Mouse (Mus musculus): ENCODE results near the gene Rsbn1l.

Gene Rsbn1l

GRCm38 (mm10) chr5:20956298-20956697 is at the start of gene Rsbn1l:
Gene Rsbn1l (minus strand): TSS chr5:20956398.
- DNase-seq (ENCODE audit: inconsistent age in 2 of 2, low spot score in 1 of 2), result no peak

DNA sequence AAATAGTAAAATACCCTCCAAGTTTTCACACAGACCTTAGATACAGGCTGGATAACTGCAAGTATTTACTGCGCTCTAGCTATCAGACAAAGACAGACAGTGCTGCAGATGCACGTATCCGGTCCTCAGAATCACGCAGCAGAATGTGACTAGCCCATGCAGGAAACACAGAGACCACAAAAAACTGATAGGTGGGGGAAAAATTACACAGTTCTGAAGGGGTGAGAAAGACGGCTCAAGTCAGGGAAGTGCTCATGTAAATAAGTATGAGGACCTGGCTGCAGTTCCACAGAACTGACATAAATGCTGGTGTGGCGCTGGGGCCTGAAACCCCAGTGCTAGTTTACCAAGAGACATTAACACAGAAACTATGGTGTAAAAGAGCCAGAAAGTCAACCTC is 46.5 kb upstream of the Rsbn1l start:
- no peak for DNase-seq (ENCODE audit: inconsistent age in 2 of 2, low spot score in 1 of 2)

DNA sequence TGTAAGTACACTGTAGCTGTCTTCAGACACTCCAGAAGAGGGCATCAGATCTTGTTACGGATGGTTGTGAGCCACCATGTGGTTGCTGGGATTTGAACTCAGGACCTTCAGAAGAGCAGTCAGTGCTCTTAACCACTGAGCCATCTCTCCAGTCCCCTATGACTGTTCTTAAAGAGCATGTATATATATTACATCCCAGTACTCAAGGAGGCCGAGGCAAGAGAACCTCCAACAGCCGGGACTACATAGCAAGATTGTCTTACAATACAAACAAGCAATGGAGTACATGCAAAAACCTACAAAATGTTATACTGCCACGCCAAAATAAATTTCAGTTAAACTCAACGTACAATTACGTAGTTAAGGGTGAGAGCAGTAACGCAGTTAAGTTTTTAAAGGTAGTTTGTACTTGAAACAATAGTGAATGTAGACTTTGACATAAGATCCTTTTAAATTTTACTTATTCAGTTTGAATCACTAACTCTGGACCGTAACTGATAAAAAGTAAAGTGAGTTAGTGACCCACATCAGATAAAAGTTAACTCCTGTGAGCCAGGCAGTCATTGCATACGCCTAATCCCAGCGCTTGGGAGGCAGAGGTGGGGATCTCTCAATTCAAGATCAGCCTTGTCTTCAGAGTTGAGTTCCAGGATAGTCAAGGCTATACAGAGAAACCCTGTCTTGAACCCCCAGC is 45.6 kb upstream of the Rsbn1l start:
- DNase-seq (ENCODE audit: inconsistent age in 2 of 2, low spot score in 1 of 2), result no peak

DNA sequence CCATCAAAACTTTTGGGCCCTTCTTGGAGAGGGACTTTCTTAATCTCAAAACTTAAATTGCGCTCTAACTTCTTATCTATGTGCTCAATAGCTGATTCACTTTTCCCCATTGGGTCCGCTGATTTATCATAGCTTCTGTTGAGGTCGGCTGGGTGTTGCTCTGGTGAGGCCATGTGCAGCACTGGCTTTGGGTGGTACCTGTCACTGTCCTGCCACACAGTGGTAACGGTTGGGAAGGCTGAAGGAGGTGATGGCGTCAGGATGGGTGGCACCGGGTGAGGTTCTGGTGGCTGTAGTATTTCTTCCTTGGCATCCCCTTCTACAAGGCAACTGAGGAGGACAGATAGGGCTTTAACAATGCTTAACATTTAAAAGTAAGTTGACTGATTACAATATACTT is 42.2 kb upstream of the Rsbn1l start:
- DNase-seq (ENCODE audit: inconsistent age in 2 of 2, low spot score in 1 of 2), result no peak

- no peak for DNase-seq (ENCODE audit: inconsistent age in 2 of 2, low spot score in 1 of 2)
Observed at GRCm38 (mm10) chr5:20997555-20997954, 41.4 kb upstream of the Rsbn1l start.

DNA sequence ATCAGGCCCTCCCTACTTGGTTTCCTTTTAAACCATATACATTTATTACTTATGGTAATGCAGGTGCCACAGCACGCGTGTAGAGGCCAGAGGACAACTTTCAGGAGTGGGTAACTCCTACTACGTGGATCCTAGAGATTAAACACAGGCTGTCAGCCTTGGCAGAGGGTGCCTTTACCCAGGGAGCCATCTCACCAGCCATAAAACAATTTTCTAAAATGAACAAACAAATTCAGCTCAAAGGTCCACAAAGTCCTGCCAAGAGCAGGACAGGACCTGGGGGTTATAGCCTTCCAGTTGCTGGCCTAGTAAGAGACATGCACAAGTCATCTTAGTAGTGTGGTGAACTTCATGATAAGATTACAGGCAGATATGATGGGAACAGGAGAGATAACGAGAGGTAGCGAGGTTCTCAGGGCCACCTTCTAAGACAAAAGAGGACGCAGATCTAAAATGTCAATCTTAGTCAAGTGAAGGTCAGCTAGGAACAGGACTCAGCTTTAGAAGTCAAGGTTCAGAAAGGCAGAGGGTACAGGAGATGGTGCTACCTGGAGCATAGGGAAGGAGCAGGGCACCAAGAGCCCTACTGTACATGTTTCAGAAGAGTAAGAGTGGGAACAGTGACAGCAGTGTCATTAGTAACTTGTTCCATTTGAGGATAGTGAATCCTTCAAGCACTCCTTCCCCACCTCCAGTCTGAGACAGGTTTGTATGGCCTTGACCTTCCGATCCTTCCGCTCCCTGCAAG is 34.0 kb upstream of the Rsbn1l start:
- DNase-seq (ENCODE audit: inconsistent age in 2 of 2, low spot score in 1 of 2), result peak in 1 of 2 experiments; percentile 17

- DNase-seq (ENCODE audit: inconsistent age in 2 of 2, low spot score in 1 of 2), result no peak
Observed at GRCm38 (mm10) chr5:20986271-20986670, 30.1 kb upstream of the Rsbn1l start.

- no peak for DNase-seq (ENCODE audit: inconsistent age in 2 of 2, low spot score in 1 of 2)
Observed at GRCm38 (mm10) chr5:20983505-20983904, 27.3 kb upstream of the Rsbn1l start.

- DNase-seq (ENCODE audit: inconsistent age in 2 of 2, low spot score in 1 of 2), result no peak
Observed at GRCm38 (mm10) chr5:20974690-20975089, 18.5 kb upstream of the Rsbn1l start.

- DNase-seq (ENCODE audit: inconsistent age in 2 of 2, low spot score in 1 of 2), result no peak
Observed at GRCm38 (mm10) chr5:20973999-20974398, 17.8 kb upstream of the Rsbn1l start.

DNA sequence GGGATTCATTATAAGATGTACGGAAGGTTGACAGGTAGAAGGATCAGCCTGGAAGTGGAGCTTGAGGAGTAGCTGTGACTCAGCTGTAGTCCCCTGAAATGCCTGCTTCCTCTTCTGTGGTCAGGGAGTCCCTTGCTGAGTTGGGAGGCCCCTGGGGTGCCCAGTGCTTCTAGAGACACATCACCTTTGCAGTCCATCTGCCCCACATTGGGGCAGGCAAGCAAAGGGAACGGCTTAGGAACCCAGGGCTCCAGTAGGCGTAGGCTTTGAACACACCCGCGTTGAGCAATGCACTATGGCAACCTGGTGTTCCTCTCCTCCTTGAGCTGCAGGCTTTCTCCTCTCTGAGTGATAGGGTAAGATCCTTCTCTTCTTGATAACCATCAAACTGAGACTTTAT is 16.9 kb upstream of the Rsbn1l start:
- no peak for DNase-seq (ENCODE audit: inconsistent age in 2 of 2, low spot score in 1 of 2)

DNA sequence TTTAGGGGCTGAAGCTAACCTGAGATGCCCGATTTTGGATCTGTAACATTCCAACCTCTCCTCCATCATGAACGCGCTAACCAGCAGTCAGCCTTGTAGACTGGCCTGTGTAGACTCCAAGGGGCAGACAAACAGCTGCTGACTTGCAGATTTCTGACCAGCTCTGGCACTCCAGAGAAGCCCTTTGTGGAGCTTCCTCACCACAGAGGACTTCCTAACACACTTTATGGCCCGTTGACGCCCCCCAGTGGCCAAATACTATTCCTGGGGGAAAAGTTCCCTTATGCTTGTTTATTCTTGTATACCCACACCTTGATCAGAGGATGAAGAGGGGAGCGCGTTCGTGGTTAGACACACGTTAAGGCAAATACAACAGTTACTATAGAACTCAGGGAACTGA is 12.8 kb upstream of the Rsbn1l start:
- DNase-seq (ENCODE audit: inconsistent age in 2 of 2, low spot score in 1 of 2), result peak; percentile 59 to 86

GRCm38 (mm10) chr5:20968493-20968892 is 12.3 kb upstream of the Rsbn1l start:
- no peak for DNase-seq (ENCODE audit: inconsistent age in 2 of 2, low spot score in 1 of 2)

- DNase-seq (ENCODE audit: inconsistent age in 2 of 2, low spot score in 1 of 2), result no peak
Observed at GRCm38 (mm10) chr5:20967942-20968341, 11.7 kb upstream of the Rsbn1l start.

GRCm38 (mm10) chr5:20964446-20964845 is 8.2 kb upstream of the Rsbn1l start:
- no peak for DNase-seq (ENCODE audit: inconsistent age in 2 of 2, low spot score in 1 of 2)

DNA sequence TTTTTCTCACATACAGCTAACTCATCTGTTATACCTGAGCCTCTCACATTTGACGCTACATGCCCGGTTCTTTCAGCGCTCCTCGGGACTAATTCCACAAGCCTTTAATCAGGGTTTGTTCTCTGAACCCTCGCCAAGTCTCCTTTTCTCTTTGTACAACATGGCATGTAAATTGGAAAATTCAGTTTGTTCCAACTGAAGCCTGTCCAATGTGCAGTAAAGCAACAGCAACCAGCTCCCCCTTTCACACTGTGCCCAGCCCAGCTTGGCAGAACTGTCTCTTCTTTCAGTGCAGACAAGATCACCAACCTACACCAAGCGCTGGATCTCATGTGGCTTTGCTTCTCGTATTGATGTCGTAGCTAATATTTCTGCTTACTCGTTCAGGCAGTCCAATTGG is 7.1 kb upstream of the Rsbn1l start:
- DNase-seq (ENCODE audit: inconsistent age in 2 of 2, low spot score in 1 of 2), result no peak

DNA sequence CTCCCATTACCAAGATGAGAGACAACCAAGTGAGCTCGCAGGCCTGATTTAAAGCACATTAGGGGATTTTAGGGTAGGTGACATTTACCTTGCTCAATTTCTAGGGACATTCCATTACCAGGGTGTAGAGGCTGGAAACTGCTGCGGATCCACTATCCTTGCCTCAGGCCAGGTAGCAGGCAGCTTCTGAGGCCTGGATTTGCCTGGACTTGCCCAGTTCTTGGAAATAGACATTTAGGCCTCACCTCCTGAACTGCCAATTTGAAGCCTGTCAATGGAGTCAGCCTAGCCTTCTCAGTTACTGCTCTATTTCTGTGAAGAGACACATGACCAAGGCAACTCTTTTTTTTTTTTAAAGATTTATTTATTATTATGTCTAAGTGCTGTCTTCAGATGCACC is 4.7 kb upstream of the Rsbn1l start:
- no peak for DNase-seq (ENCODE audit: inconsistent age in 2 of 2, low spot score in 1 of 2)

DNA sequence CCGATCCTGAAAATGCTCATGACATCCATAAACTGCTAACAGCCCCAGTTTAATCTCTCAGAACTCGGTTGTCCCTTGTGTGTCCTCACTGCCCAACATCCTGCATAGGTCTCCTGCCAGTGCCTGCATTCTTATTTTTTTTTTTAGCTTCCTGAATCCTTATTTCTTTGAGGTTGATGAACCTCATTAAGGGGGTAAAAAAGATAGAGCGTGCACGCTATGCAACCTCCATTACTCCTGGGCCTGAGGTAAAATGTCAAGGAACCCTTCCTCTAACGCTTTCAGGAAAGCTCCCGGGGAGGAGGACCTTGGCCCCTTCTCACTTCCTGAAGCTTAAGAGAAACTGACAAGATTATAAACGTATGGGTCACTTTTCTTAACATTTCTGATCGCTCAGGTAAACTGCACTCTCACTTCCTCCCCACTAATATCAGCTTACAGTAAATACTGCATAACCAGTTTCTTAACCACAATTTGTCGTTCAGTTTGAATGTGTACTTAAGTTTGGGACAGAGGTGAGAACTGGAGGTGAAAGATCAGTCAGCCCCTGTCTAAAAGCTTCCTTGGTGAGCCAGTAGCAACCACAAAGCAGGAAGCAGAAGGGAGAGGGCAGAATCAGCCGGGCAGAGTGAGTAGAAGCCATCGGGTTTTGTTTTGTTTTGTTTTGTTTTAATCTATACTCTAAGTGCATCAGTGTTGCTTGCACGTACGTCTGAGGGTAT is 923 bp downstream of the Rsbn1l start:
- peak in 1 of 2 experiments; percentile 50 for DNase-seq (ENCODE audit: inconsistent age in 2 of 2, low spot score in 1 of 2)

DNA sequence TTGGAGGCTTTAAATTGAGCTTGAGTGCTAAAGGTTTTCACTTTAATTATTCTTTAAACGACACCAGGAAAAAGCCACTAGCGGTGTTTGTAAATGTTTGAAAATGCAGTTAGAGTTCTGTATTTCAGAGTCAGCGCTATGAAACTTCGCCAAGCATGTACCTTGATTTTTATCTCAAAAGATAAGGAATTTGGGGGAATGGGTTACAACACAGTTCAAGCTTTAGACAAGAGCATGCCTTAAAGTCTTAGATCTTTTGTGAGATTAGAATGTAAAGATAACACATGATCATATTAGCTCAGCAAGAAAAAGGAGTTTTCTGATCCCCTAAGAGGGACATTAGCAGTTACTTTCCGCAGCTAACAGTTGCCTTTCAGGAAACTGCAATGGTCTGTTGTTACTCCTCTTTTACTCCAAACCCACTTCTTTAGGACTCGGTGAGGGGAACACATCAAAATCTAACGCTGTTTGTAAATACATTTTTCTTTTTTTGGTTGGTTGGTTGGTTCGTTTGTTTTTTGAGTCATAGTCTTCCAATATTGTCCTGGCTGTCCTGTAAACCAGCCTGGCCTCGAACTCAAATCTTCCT is 3.8 kb downstream of the Rsbn1l start:
- DNase-seq (ENCODE audit: inconsistent age in 2 of 2, low spot score in 1 of 2), result no peak

GRCm38 (mm10) chr5:20951666-20952281 is 4.4 kb downstream of the Rsbn1l start:
- peak; percentile 98 to 99 for DNase-seq (ENCODE audit: inconsistent age in 2 of 2, low spot score in 1 of 2)
